Mouse (Mus musculus): ENCODE measurements around the gene Rsl1d1.

Gene Rsl1d1

GRCm38 (mm10) chr16:11202571-11203554, at the start of gene Rsl1d1:
Gene Rsl1d1, minus strand, starts transcription at chr16:11203331.
- peak; percentile 82 for DNase-seq (ENCODE audit: low spot score)

GRCm38 (mm10) chr16:11247791-11248190, 44.7 kb upstream of the Rsl1d1 start:
- no peak for DNase-seq (ENCODE audit: low spot score)

DNA sequence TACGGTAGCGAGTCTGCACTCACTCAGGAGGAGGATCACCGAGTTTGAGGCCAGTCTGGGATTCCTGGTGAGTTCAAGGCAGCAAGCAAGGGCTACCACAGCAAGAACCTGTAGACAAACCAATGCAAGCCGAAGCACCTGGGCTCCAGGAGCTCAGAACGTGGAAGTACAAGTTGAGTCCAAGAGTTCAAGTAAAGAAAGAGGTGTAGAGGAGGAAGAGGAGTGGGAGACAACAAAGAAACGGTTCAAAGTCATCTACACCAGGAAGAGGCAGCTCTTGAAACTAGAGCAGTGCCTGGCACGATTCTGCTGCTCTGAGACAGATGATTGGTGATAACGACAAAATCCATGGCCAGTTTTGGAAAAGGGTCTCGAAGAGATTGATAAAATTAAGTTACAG, 42.6 kb upstream of the Rsl1d1 start:
- DNase-seq (ENCODE audit: low spot score) = no peak

GRCm38 (mm10) chr16:11242401-11242800, 39.3 kb upstream of the Rsl1d1 start:
- no peak for DNase-seq (ENCODE audit: low spot score)

GRCm38 (mm10) chr16:11217801-11218200, 14.7 kb upstream of the Rsl1d1 start:
- DNase-seq (ENCODE audit: low spot score) = no peak

DNA sequence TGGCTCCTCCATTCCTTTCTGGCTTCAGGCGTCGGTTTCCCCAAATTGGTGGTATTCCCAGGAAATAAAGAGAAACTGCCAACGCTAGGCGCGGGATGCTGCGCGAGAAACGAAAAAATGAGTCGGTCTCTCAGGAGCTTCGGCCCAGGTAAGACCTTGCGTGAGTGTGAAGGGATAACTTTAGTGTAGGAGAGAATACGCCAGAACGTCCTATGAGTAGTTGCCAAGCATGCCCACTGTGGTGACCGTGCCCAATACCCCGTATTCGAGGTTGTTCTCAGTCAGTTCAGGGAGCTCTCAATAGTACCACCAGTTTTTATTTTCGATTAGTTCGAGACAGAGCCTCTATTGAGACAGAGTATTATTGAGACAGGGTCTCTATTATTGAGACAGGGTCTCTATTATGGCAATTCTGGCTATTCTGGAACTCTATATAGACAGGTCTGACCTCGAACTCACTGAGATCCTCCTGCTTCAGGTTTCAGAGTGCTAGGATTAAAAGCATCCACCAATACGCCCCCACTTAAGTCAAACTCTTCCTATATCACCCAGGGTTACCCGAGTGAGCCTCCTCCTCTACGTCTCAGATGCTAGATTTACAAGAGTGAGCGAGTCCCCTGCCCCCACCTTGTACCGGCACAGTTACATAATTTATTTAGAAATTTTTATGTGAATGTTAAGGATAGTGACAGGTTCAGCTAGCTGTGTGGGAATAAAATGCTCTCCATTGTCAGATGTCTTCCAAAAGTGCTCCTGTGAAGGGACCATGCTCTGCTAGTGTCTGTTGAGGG, 664 bp upstream of the Rsl1d1 start:
- DNase-seq (ENCODE audit: low spot score) = no peak

DNA sequence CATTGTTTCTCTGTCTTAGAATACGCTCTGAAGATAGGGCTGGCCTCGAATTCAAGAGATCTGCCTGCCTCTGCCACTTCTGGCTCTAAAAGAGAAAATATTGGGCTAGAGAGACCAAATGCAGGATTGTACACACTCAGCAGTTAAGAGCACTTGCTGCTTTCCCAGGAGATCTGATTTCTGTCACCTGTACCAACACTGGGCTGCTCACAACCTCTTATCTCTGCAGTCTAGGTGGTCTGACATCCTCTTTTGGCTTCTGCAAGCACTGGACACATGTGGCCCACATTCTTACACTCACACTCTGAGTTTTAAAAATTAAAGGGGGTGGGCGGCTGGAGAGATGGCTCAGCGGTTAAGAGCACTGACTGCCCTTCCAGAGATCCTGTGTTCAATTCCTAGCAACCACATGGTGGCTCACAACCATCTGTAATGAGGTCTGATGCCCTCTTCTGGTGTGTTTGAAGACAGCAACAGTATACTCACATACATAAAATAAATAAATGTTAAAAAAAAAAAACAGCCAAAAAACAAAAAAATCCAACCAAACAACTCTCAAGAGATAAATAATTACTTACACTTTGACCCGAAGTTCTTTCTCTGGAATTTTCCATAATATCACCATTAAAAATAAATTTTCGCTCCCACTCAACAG, 1.3 kb downstream of the Rsl1d1 start:
- DNase-seq (ENCODE audit: low spot score) = no peak

GRCm38 (mm10) chr16:11200247-11200646, 2.9 kb downstream of the Rsl1d1 start:
- no peak for DNase-seq (ENCODE audit: low spot score)

- no peak for DNase-seq (ENCODE audit: low spot score)
Measured at GRCm38 (mm10) chr16:11198467-11198866, 4.7 kb downstream of the Rsl1d1 start.

- DNase-seq (ENCODE audit: low spot score) = no peak
Measured at GRCm38 (mm10) chr16:11197052-11197451, 6.1 kb downstream of the Rsl1d1 start.

- no peak for DNase-seq (ENCODE audit: low spot score)
Measured at GRCm38 (mm10) chr16:11193231-11193630, 9.9 kb downstream of the Rsl1d1 start.

- no peak for DNase-seq (ENCODE audit: low spot score)
Measured at GRCm38 (mm10) chr16:11190150-11190549, 13.0 kb downstream of the Rsl1d1 start.

- DNase-seq (ENCODE audit: low spot score) = no peak
Measured at GRCm38 (mm10) chr16:11177404-11177803, 25.7 kb downstream of the Rsl1d1 start.

DNA sequence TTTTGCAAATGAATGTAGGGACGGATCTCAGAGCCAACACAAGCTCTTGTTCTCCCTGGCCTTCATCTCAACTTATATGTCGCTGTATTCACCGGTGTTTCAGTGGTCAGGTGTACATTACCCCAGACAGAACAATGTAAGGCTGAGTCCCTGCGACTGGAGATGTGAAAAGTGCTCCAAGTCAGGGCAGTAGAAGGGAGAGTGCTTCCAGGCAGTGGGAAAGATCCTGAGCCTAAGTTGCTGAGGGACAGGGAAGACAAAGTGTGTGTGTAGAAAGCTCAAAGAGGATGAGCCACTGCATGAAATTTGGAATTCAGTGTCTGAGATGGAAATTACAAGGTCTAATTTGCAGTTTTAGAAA, 26.3 kb downstream of the Rsl1d1 start:
- no peak for DNase-seq (ENCODE audit: low spot score)

DNA sequence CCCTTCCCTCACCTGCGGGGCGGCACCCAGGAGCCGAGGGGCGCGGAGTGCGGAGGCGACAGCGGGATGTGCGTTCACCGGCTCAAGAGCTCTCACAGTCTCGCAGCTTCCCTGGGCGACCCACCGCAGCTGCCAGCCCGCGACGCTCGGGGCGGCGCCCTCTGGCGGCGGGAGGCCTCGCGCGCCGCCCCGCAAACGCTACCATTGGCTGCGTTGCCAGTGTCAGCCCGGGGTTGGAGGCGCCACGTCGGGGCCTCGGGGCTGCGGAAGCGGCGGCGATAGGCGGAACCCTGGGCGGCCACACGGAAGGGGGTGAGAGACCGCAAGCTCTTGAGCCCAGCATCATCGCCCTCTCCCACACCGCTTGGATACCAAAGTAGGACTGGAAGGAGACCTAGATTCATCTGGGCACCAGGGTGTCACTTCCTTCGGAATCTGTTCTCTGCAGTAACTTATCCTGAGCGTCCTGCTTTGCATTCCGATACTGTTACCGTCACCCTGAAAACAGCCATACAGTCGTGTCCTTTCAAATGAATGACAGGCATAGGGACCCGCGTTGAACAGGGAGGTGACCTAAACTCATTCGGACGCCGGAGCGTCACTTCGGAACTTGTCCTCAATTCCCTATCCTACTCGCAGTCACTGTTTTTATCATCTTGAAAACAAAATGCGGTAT, 26.8 kb downstream of the Rsl1d1 start, which contains the start of gene Zc3h7a:
Gene Zc3h7a, minus strand, starts transcription at position 186 of the 676 bp plus-strand sequence.
- DNase-seq (ENCODE audit: low spot score) = peak; percentile 88

DNA sequence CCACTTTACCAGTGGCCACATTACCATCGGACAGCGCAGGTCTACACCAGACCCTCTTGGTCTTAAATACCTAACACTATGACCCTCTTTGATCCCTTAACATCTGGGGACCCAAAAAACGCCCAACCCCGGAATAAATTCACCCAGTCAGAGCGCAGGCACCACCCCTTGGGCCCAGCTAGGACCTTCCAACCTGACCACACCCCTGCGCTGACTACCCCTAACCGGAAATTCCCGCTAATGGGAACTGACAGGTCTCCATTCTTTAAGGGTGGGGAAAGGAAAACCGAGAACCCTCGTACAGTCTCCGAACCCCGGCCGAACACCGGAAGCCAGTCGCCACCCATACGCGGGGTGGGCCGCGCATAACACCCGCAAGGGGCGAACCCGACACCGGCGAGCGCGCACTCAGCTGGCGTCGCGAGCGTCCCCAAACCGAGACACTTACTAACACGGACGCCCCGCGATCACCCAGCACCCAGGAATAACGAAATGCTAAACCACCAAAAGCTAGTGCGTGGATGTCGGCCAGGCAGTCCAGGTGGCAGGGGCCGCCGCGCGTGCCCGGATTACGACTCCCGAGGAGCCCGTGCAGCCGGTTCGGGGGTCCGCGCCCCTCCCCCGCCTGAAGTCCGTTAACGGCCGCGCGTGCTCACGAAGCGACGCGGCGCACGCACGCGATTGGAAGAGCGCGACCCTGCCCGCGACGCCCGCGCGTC, 27.5 kb downstream of the Rsl1d1 start:
- DNase-seq (ENCODE audit: low spot score) = peak; percentile 36

DNA sequence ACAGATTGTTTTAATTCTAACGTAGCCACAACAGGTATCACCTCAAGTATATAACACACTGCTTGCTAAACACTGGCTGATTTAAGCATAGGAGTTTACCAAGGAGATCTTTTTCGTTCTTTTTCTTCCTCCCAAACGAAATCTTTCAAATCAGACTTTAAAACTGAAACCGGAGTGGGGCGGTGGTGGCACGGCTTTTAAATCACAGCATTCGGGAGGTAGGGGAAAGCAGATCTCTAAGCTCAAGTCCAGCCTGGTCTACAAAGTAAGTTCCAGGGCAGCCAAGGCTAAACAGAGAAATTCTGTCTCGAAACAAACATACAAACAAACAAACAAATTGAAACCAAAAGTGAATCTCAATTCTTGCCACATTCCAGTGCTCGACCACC, 28.0 kb downstream of the Rsl1d1 start:
- DNase-seq (ENCODE audit: low spot score) = no peak

- DNase-seq (ENCODE audit: low spot score) = peak; percentile 22
Measured at GRCm38 (mm10) chr16:11174671-11175081, 28.5 kb downstream of the Rsl1d1 start.

GRCm38 (mm10) chr16:11171679-11172078, 31.5 kb downstream of the Rsl1d1 start:
- no peak for DNase-seq (ENCODE audit: low spot score)

DNA sequence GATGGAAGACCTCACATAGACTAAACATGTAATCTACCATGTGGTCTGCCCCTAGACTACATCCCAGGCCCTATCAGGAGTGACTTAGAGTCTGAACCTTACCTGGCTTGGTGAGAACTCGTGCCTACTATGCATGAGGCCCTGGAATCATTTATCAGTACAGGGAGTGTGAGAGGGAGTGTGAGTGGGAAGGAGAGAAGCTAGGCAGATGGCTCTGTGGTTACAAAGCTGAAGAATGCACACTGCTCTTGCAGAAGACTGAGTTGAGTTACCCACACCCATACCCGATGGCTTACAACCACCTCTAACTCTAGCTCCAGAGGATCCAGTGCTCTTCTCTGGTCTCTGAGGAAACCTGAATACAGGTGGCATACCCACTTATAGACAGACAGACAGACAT, 36.7 kb downstream of the Rsl1d1 start:
- no peak for DNase-seq (ENCODE audit: low spot score)

GRCm38 (mm10) chr16:11164695-11165255, 38.4 kb downstream of the Rsl1d1 start:
- no peak for DNase-seq (ENCODE audit: low spot score)
